8 mouse cellular contexts compared by ENCODE assay signal in the genomic region with DNA sequence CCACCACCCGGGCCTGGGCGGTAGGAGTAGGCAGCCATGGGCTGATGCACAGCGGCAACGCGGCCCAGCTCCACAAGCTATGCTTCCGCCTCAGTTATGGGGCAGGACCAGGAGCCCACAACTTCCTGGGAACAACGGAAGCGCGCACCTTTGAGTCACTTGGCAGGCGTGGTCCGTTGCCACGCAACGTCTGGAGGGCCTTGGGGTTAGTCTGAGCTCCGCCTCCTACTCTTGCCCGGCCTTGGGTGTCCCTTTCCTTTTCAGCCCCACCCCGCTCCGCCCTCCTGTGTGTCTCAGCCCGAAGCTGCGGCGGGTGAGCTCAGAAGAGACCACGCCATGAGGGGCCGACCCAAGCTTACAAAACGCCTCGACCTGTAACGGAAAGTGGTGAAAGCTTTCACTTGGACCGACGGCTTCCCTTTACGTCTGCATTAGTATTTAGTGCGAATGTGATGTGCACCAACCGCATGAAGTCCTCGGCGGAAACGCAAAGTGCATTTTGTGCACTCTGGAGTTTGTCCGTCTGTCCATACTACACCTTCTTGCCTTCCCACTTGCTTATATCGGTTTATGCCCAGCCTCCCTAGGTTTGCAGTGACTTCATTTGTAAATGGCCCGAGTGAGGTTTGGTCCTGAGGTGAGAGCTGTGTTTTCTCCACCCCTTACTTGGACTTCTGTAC. TPM values are rescaled to one million over a fixed set of nuclear protein-coding genes. Genes with fewer than 3 reads are reported as not detected.
DNase-seq lines count a peak whose midpoint lies in the region; ATAC-seq lines count a peak whose summit lies in the region.

A gene (minus strand): TSS at position 411 of the 680 bp plus-strand sequence.

- peak within 1 kb of the TSS; percentile 87 for H3K4me3 ChIP-seq in heart, embryonic 10.5 days
- H3K4me3 ChIP-seq in kidney, embryonic 15.5 days (replicated peaks): peak within 1 kb of the TSS; percentile 89

- H3K4me1 ChIP-seq in heart, embryonic 10.5 days: peaks cover 11% of the 10 kb centered on the region
- peaks cover 14% of the 10 kb centered on the region for H3K4me1 ChIP-seq in kidney, embryonic 15.5 days

- no peaks in the 10 kb centered on the region for H3K9me3 ChIP-seq in heart, embryonic 10.5 days
- H3K9me3 ChIP-seq in kidney, embryonic 15.5 days (replicated peaks): no peaks in the 10 kb centered on the region

- peak; percentile 98 for ATAC-seq in erythroblast, adult 5-6 weeks (replicated peaks; ENCODE audit: low FRiP score, poor library complexity, severe bottlenecking)
- peak; percentile 100 for ATAC-seq in kidney, embryonic 15.5 days (replicated peaks; ENCODE audit: low FRiP score)
- peak; percentile 95 for ATAC-seq in monocyte, adult 5-6 weeks (replicated peaks; ENCODE audit: insufficient number of reproducible peaks, low FRiP score, low TSS enrichment, poor library complexity, severe bottlenecking)

- peak within 1 kb of the TSS; percentile 89 for H3K27ac ChIP-seq in heart, embryonic 10.5 days
- peak within 1 kb of the TSS; percentile 89 for H3K27ac ChIP-seq in kidney, embryonic 15.5 days

- H3K4me2 ChIP-seq in kidney, embryonic 15.5 days: peak within 1 kb of the TSS; percentile 76

- peak within 1 kb of the TSS; percentile 85 for H3K9ac ChIP-seq in kidney, embryonic 15.5 days

- peaks cover 31% of the 10 kb centered on the region for H3K36me3 ChIP-seq in heart, embryonic 10.5 days
- H3K36me3 ChIP-seq in kidney, embryonic 15.5 days: peaks cover 42% of the 10 kb centered on the region

- no peaks in the 10 kb centered on the region for H3K27me3 ChIP-seq in heart, embryonic 10.5 days (ENCODE audit: insufficient read depth, poor library complexity, severe bottlenecking)
- no peaks in the 10 kb centered on the region for H3K27me3 ChIP-seq in kidney, embryonic 15.5 days

- WGBS in heart, embryonic 10.5 days: 1% methylated on average over 36 of the region's 36 CpGs
- under 1% methylated on average over 36 of the region's 36 CpGs for WGBS in kidney, embryonic 15.5 days

- peak; percentile 85 to 86 for DNase-seq in B cell, adult 2 months
- DNase-seq in brain, adult 2 months (ENCODE audit: low read depth, low spot score): peak; percentile 98
- DNase-seq in heart, embryonic 10.5 days (ENCODE audit: low spot score): peak; percentile 99
- DNase-seq in liver: peak; percentile 97
- DNase-seq in spleen, postnatal 4 days (ENCODE audit: low spot score in 2 of 2): peak; percentile 88 to 90

RNA-seq across cellular contexts. Expression of the gene that starts here (rescaled TPM):
- total RNA-seq in erythroblast, adult 5-6 weeks (2015; ENCODE audit: low replicate concordance): 39.9 and 42.5 TPM in 2 replicates
- total RNA-seq in erythroblast, adult 5-6 weeks (2017; ENCODE audit: low replicate concordance): 25.8 and 25.9 TPM in 2 replicates
- polyA plus RNA-seq in heart, embryonic 10.5 days (2016; fragmentation: Nextera tagmentation; extraction: Ambion mirVana): 106 and 126 TPM in 2 replicates
- polyA plus RNA-seq in kidney, embryonic 15.5 days (2015; fragmentation: Nextera tagmentation; extraction: Ambion mirVana): 155 and 157 TPM in 2 replicates
- total RNA-seq in monocyte, adult 5-6 weeks (2017): 116 to 130 TPM (median 125 TPM) in 3 replicates

Comparison
In these comparisons a context has a peak if more than half of its experiments do, and no peak if none do; other contexts are left out.
1. Peak in every context shown above with its lines: DNase-seq, ATAC-seq, H3K4me3 ChIP-seq and H3K27ac ChIP-seq.